Mouse (Mus musculus): ENCODE results near the gene Znrf3. TPM values are rescaled to one million over a fixed set of nuclear protein-coding genes. Genes with fewer than 3 reads are reported as not detected.

Gene Znrf3
- polyA plus RNA-seq, 1 experiment from 2014 or later, result 8.1 TPM

DNA sequence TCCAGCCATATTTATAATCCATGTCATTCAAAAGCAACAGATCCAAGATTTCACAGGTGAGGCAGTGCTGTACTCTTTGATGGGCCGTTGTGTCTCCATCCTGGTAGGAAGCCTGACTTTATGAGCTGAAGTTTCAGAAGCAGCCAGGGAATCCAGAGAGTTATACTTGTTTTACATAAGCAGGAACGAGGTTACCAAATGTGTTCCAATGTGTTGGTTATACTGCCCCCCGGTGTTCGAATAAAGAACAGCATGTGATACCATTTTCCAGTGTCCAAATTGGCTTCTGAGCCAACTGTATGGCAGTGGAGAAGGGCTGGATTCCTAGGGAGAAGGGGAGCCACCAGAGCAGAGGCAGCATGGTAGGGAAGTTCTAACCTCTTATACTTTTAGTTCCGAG, 29.5 kb upstream of the Znrf3 start:
- H3K4me1 ChIP-seq (replicated peaks), result no peaks in the 10 kb centered on the region
- 13% methylated on average over 5 of the region's 5 CpGs for WGBS
- H3K4me3 ChIP-seq, result no peak overlapping the region
- H3K27ac ChIP-seq (replicated peaks), result no peak overlapping the region
- H3K27me3 ChIP-seq, result no peaks in the 10 kb centered on the region
- H3K9me3 ChIP-seq, result no peaks in the 10 kb centered on the region
- no peak overlapping the region for H3K9ac ChIP-seq
- ATAC-seq (ENCODE audit: low read depth), result no peak; the same call in 1 of the 2 replicates
- no peaks in the 10 kb centered on the region for H3K36me3 ChIP-seq
- no peak overlapping the region for H3K4me2 ChIP-seq

DNA sequence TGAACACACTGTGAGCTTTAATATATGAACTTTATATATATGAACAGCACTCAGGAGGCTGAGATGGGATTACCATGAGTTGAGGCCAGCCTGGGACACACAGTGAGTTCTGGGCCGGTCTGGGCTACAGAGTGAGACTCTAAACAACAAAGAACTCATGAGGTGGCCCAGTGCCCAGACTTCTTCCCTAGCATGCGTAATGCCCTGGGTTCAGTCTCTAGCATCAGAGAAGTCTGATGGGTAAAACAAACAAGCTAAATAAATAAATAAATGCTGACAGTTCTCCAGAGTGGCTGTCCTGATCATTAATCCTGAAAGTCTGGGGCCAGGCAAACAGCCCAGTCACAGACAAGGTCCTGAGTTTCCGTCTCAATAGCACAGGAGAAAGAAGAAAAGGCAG, 25.4 kb upstream of the Znrf3 start:
- no peaks in the 10 kb centered on the region for H3K9me3 ChIP-seq
- H3K4me3 ChIP-seq, result no peak overlapping the region
- no peaks in the 10 kb centered on the region for H3K4me1 ChIP-seq (replicated peaks)
- 0 out of 2 replicates have a peak, but pooled peaks have one; percentile 36 for ATAC-seq (ENCODE audit: low read depth)
- no peak overlapping the region for H3K4me2 ChIP-seq
- no peak overlapping the region for H3K27ac ChIP-seq (replicated peaks)
- 77% methylated on average over 3 of the region's 3 CpGs for WGBS
- H3K9ac ChIP-seq, result no peak overlapping the region
- no peaks in the 10 kb centered on the region for H3K27me3 ChIP-seq
- H3K36me3 ChIP-seq, result no peaks in the 10 kb centered on the region

DNA sequence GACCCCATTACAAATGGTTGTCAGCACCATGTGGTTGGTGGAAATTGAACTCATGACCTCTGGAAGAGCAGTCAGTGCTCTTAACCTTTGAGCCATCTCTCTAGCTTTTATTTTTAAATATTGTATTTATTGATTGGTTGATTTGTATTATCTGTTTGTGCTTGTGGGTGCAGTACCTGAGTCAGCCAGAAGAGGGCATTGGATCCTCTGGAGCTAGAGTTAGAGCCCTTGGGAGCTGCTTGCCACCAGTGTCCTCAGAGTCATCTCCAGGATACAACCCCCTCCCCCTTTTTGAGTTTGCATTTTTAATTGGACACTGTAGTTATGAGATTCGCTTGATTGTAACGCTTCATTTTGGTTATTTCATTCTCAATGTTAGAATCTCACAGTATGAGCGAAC, 24.4 kb upstream of the Znrf3 start:
- WGBS, result 90% methylated on average over 3 of the region's 3 CpGs
- H3K4me1 ChIP-seq (replicated peaks), result no peaks in the 10 kb centered on the region
- H3K27ac ChIP-seq (replicated peaks), result no peak overlapping the region
- H3K36me3 ChIP-seq, result no peaks in the 10 kb centered on the region
- no peaks in the 10 kb centered on the region for H3K27me3 ChIP-seq
- no peak overlapping the region for H3K4me2 ChIP-seq
- no peak overlapping the region for H3K4me3 ChIP-seq
- H3K9me3 ChIP-seq, result no peaks in the 10 kb centered on the region
- H3K9ac ChIP-seq, result no peak overlapping the region
- no peak for ATAC-seq (ENCODE audit: low read depth)

DNA sequence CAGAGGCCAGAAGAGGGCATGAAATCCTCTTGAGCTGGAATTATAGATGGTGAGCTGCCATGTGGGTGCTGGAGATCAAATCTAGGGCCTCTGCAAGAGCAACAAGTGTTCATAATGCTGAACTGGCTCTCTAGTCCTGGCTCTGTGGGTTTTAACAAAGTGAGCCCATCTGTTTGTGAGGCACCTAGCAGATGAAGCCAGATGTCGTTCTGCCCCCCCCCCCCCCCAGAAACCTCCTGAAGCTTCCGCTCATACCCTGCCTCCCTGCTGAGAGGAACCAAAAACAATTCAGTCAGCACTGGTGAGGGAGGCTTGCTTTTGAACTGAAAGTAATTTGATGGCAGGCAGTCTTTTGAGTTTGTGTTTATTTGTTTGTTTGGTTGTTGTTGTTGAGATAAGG, 23.8 kb upstream of the Znrf3 start:
- ATAC-seq (ENCODE audit: low read depth), result no peak
- Histone ChIP-seq H3K4me1 (replicated peaks) (no peaks in the 10 kb centered on the region), H3K4me3 (no peak overlapping the region), H3K9me3 (no peaks in the 10 kb centered on the region), H3K36me3 (no peaks in the 10 kb centered on the region), H3K9ac (no peak overlapping the region), H3K27me3 (no peaks in the 10 kb centered on the region), H3K27ac (replicated peaks) (no peak overlapping the region), H3K4me2 (no peak overlapping the region)
- 24% methylated on average over 2 of the region's 2 CpGs for WGBS

DNA sequence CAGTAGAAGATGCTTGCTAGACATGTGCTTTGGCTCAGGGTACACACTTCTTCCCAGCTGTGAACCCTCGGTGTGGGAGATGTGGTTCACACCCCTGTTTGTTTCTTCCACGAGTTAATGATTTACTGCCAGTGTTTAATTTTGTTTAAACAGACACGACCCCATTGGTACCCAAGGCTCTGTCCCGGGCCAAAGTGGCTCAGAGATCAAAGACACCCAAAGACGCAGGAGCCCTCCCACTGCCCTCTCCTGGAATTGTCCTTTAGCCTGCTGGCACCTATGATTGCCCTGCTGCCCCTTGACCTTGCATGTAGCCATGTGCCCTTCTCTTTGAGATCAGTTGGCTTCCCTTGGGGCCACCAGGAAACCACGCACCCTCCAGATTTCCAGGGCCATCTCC, 7.3 kb upstream of the Znrf3 start:
- no peaks in the 10 kb centered on the region for H3K27me3 ChIP-seq
- H3K36me3 ChIP-seq, result no peaks in the 10 kb centered on the region
- no peak overlapping the region for H3K4me3 ChIP-seq
- 27% methylated on average over 6 of the region's 6 CpGs for WGBS
- no peak overlapping the region for H3K27ac ChIP-seq (replicated peaks)
- no peaks in the 10 kb centered on the region for H3K9me3 ChIP-seq
- no peak overlapping the region for H3K4me2 ChIP-seq
- H3K4me1 ChIP-seq (replicated peaks), result no peaks in the 10 kb centered on the region
- no peak for ATAC-seq (ENCODE audit: low read depth)
- no peak overlapping the region for H3K9ac ChIP-seq

DNA sequence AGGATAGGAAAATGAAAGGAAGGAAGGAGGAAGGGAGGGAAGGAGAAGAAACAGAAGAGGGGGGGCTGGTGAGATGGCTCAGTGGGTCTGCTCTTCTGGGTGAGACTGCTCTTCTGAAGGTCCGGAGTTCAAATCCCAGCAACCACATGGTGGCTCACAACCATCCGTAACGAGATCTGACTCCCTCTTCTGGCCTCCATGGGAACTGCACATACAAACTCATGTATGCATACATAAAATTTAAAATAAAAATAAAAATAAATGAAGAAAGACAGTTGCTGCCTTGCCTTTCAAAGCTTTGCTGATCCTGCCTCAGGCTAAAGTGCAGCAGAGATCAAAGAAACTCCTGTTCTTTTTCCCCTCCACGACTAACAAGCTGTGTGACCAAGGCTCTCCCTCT, 6.7 kb upstream of the Znrf3 start:
- Histone ChIP-seq H3K9ac (no peak overlapping the region), H3K4me2 (no peak overlapping the region), H3K4me3 (no peak overlapping the region), H3K27me3 (no peaks in the 10 kb centered on the region), H3K4me1 (replicated peaks) (no peaks in the 10 kb centered on the region), H3K9me3 (no peaks in the 10 kb centered on the region), H3K27ac (replicated peaks) (no peak overlapping the region), H3K36me3 (no peaks in the 10 kb centered on the region)
- 66% methylated on average over 4 of the region's 4 CpGs for WGBS
- ATAC-seq (ENCODE audit: low read depth), result no peak

DNA sequence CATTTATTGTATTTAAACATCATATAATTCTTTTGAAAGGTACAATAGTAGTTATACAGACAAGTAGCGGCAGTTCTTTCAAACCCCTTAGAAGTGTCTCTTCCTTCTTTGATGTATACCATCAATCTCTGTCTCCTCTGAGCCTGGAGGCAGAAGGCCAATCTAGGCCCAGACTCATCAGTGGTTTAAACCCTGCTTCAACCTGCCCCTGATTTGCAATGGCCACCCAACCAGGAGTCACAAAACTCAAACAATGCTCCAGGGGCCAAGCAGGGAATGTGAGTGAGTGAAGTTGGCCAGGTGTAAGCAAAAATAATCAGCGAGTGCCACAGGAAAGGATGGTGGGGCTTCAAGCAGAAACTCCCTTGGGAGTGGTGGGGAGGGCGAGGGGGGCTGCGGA, 6.1 kb upstream of the Znrf3 start:
- Histone ChIP-seq H3K27me3 (no peaks in the 10 kb centered on the region), H3K27ac (replicated peaks) (no peak overlapping the region), H3K9me3 (no peaks in the 10 kb centered on the region), H3K36me3 (no peaks in the 10 kb centered on the region), H3K9ac (no peak overlapping the region), H3K4me2 (no peak overlapping the region), H3K4me1 (replicated peaks) (no peaks in the 10 kb centered on the region), H3K4me3 (no peak overlapping the region)
- no peak for ATAC-seq (ENCODE audit: low read depth)
- WGBS, result 62% methylated on average over 4 of the region's 4 CpGs

DNA sequence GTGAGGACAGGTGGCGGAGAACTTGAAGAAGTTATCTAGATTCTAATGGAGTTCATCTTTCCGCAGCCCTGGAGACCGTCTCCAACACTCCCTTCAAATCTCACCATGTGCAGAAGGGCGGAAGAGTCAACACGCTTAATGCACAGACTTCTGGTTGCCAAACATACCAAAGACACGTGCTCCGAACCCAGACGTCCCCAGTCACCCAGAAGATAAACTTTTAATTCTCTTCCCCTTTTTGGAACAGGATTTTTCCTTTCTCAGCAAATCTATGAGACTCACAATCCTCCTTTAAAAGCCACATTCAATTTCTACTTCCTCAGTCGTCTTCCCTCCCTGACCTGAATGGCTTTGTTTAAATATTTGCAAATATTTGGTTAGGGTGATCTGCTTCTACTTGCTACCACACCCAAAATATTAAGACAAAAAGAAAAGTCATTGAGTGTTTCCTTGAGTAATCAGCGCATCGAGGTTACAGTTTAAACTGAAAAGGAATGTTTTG, 856 bp upstream of the Znrf3 start:
- H3K9ac ChIP-seq, result peak overlapping the region; percentile 58
- peaks cover 27% of the 10 kb centered on the region for H3K4me1 ChIP-seq (replicated peaks)
- no peaks in the 10 kb centered on the region for H3K36me3 ChIP-seq
- no peak overlapping the region for H3K27ac ChIP-seq (replicated peaks)
- H3K4me3 ChIP-seq, result peak overlapping the region; percentile 82
- 17% methylated on average over 11 of the region's 11 CpGs for WGBS
- no peaks in the 10 kb centered on the region for H3K9me3 ChIP-seq
- peak overlapping the region; percentile 97 for H3K4me2 ChIP-seq
- ATAC-seq (ENCODE audit: low read depth), result no peak; the same call in 1 of the 2 replicates
- no peaks in the 10 kb centered on the region for H3K27me3 ChIP-seq

DNA sequence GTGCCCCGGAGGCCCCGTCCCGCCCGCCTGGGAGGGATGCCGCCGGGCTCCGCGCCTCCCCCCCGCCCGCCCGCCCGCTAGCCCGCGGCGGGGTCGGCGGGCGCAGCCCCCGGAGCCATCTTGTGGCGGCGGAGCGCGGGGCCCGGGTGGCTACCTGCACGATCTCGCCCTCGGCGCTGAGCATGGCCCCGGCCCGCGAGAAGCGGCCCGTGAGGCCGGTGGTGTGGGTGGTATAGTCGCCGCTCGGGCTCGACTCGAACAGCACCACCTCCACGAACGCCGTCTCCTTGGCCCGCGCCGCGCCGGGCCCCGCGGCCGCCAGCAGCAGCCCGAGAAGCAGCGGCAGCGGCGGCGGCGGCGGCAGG, 431 bp downstream of the Znrf3 start:
- H3K4me3 ChIP-seq, result peak overlapping the region; percentile 82
- WGBS, result under 1% methylated on average over 24 of the region's 57 CpGs
- H3K27ac ChIP-seq (replicated peaks), result peak overlapping the region; percentile 59
- peak; percentile 62 for ATAC-seq (ENCODE audit: low read depth)
- H3K4me1 ChIP-seq (replicated peaks), result peaks cover 27% of the 10 kb centered on the region
- peak overlapping the region; percentile 97 for H3K4me2 ChIP-seq
- peak overlapping the region; percentile 80 for H3K9ac ChIP-seq
- no peaks in the 10 kb centered on the region for H3K36me3 ChIP-seq
- H3K27me3 ChIP-seq, result no peaks in the 10 kb centered on the region
- no peaks in the 10 kb centered on the region for H3K9me3 ChIP-seq

DNA sequence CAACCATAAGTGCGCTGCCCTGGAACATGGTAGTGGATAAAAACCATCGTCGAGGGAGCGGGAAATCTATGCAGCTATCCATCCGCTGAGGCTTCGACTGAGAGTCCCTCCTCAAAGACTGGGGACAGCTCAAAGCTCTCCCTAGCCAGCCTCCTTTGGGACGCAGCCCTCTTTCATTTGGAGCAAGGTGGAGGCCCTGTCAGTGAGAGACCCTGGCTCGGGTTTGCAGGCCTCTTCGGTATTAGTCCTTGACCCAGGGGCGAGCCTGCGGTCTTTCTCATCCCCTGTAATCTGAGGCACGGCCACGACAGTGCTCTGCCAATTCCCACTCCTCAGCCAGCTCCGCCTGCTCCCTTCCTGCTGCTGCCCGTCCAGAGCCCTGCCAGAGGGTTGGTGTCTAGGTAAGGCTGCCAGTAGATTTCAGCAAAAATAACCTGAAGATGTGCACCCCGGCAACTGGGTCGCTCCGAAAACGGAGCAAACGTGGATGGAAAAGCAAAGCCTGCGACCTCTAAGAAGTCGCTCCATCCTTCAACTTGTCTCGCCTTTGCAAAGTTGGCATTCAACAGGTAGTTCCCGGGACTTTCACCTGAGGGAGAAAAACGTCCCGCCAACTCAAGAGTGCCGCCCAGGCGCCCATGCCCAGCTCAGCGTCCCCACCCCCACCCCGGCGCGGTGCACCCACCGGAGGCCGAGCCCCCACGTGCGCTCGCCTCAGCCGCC, 975 bp downstream of the Znrf3 start:
- WGBS, result under 1% methylated on average over 38 of the region's 38 CpGs

DNA sequence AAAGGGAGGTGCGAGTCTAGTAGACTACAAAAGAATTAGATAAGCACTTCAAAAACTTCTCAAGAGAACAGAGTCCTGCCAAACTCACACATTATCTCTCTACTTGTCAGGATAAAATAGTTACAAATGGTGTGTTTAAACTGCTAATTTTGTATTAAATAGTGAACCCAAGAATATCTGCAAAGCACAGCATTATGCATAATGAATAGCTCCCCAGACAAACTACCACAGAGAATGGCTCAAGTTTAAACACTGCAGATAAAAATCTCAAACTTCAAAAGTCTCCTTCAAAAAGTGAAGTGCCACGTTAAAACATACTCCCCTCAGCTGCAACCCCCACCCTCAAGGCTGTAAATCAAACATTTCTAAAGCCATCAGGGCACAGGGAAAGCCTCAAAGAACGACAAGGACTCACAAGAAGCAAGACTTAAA, 2.0 kb downstream of the Znrf3 start:
- no peak for ATAC-seq (ENCODE audit: low read depth)
- Histone ChIP-seq H3K36me3 (no peaks in the 10 kb centered on the region), H3K9me3 (no peaks in the 10 kb centered on the region), H3K27ac (replicated peaks) (no peak overlapping the region), H3K4me1 (replicated peaks) (peaks cover 27% of the 10 kb centered on the region), H3K9ac (peak overlapping the region; percentile 80; the same call in 1 of the 2 replicates), H3K4me3 (peak overlapping the region; percentile 82), H3K27me3 (no peaks in the 10 kb centered on the region), H3K4me2 (peak overlapping the region; percentile 97)
- 13% methylated on average over 3 of the region's 3 CpGs for WGBS

More for the DNA sequence above, 975 bp downstream of the Znrf3 start:
- ATAC-seq (ENCODE audit: low read depth), result no peak; the same call in 1 of the 2 replicates
- Histone ChIP-seq H3K4me2 (peak overlapping the region; percentile 97), H3K4me3 (peak overlapping the region; percentile 82), H3K4me1 (replicated peaks) (peaks cover 27% of the 10 kb centered on the region), H3K9ac (peak overlapping the region; percentile 80), H3K27ac (replicated peaks) (peak overlapping the region; percentile 59; the same call in 1 of the 2 replicates), H3K27me3 (no peaks in the 10 kb centered on the region), H3K9me3 (no peaks in the 10 kb centered on the region), H3K36me3 (no peaks in the 10 kb centered on the region)

DNA sequence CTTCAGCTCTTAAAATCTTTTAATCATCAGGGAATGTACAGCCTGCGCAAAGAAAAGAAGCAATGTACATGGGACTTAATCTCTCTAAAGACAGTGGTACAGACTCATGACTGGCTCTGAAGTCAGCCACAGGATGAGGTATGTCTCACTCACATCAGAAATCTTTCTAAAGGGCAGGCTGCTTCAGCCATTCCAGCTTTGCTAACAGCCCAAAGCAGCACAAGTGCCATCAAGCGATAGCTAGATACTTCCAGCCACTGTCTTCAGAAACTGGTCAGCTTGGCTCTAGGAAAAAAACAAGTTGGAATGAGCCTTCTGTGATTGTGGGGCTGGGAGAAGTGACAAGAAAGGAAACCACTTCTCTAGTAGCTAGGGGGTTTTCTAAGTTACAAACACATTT, 7.0 kb downstream of the Znrf3 start:
- H3K9me3 ChIP-seq, result no peaks in the 10 kb centered on the region
- H3K9ac ChIP-seq, result no peak overlapping the region
- H3K4me3 ChIP-seq, result no peak overlapping the region
- no peak overlapping the region for H3K4me2 ChIP-seq
- no peaks in the 10 kb centered on the region for H3K27me3 ChIP-seq
- H3K27ac ChIP-seq (replicated peaks), result no peak overlapping the region
- H3K4me1 ChIP-seq (replicated peaks), result peaks cover 15% of the 10 kb centered on the region
- no peaks in the 10 kb centered on the region for H3K36me3 ChIP-seq
- no peak for ATAC-seq (ENCODE audit: low read depth)
- WGBS, result 89% methylated on average over 2 of the region's 2 CpGs

DNA sequence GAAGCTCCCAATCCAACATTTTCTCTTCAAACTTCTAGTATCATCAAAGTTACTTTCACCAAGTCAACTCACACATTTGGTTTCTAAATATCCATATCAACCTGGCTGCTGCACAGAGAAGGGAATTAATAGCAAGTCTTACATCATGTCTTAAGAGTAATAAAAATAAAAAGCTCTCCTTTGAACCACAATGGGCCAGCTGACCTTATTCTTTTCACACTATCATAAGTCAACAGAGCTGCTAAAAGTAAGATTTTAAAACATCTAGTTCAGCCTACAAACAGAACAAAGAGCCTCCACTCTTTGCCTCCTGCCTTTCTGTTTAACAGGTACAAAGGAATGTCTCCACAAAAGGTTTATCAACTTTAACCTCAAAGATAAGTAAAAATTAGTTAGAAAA, 7.7 kb downstream of the Znrf3 start:
- Histone ChIP-seq H3K36me3 (no peaks in the 10 kb centered on the region), H3K9ac (no peak overlapping the region), H3K4me1 (replicated peaks) (peaks cover 9% of the 10 kb centered on the region; the same call in 1 of the 2 replicates), H3K27ac (replicated peaks) (no peak overlapping the region), H3K4me3 (no peak overlapping the region), H3K4me2 (no peak overlapping the region), H3K27me3 (no peaks in the 10 kb centered on the region), H3K9me3 (no peaks in the 10 kb centered on the region)
- no peak for ATAC-seq (ENCODE audit: low read depth)
